ENCODE assay signal across 34 mouse cellular contexts in the genomic region with DNA sequence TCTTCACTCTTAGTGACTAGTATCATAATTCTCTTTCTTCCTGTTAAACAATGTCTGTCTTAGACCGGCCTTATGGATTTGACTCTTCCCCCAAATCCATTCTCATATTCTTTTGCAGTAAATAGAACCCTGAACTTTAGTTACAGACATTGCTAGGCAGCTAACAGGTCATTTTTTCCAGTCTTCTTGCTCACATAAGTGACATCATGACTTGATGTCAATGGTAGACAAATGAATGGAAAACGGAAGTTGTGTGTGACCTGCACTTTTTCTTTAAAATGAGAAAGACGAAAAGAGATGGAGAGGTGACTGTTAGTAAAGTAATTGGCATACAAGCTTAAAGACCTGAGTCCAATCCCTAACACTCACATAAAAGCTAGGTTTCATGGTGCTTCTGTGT.
"Had no signal": no experiment of that assay in that cellular context is flagged by ENCODE, and none has a peak within 500 bp of the region (broad histone marks: within the 10 kb centered on the region; RNA-seq: fewer than 3 reads in every experiment).

No protein-coding gene starts in this region.

- H3K36me3 ChIP-seq: heart, embryonic 12.5 days; heart, embryonic 13.5 days; heart, embryonic 15.5 days; hindbrain, embryonic 10.5 days; hindbrain, embryonic 12.5 days; hindbrain, embryonic 13.5 days; hindbrain, embryonic 15.5 days; intestine, embryonic 15.5 days; kidney, embryonic 15.5 days had no signal

- H3K9ac ChIP-seq: heart, embryonic 12.5 days; heart, embryonic 13.5 days; heart, embryonic 15.5 days; hindbrain, embryonic 12.5 days; hindbrain, embryonic 13.5 days; hindbrain, embryonic 14.5 days; hindbrain, embryonic 15.5 days; intestine, embryonic 15.5 days; kidney, embryonic 15.5 days had no signal

- H3K4me1 ChIP-seq: heart, embryonic 12.5 days; heart, embryonic 15.5 days; hindbrain, embryonic 12.5 days; intestine, embryonic 15.5 days; kidney, embryonic 15.5 days had no signal

- H3K4me3 ChIP-seq: heart, embryonic 12.5 days; heart, embryonic 13.5 days; heart, embryonic 15.5 days; hindbrain, embryonic 10.5 days; hindbrain, embryonic 12.5 days; hindbrain, embryonic 13.5 days; hindbrain, embryonic 15.5 days; intestine, embryonic 15.5 days; kidney, embryonic 15.5 days; layer of hippocampus, adult 2 months; left cerebral cortex, adult 2 months had no signal

- ATAC-seq: hindbrain, embryonic 16.5 days; hindbrain, postnatal 0 days; intestine, embryonic 15.5 days; intestine, embryonic 16.5 days; intestine, postnatal 0 days had no signal

- H3K27me3 ChIP-seq: heart, embryonic 12.5 days; heart, embryonic 13.5 days; heart, embryonic 15.5 days; hindbrain, embryonic 12.5 days; hindbrain, embryonic 13.5 days; hindbrain, embryonic 15.5 days; intestine, embryonic 15.5 days; kidney, embryonic 15.5 days had no signal

- H3K9me3 ChIP-seq: heart, embryonic 12.5 days; heart, embryonic 13.5 days; heart, embryonic 15.5 days; hindbrain, embryonic 10.5 days; hindbrain, embryonic 12.5 days; hindbrain, embryonic 13.5 days; hindbrain, embryonic 15.5 days; intestine, embryonic 15.5 days; kidney, embryonic 15.5 days had no signal

- H3K4me2 ChIP-seq: heart, embryonic 11.5 days; heart, embryonic 12.5 days; heart, embryonic 13.5 days; heart, embryonic 15.5 days; hindbrain, embryonic 12.5 days; hindbrain, embryonic 13.5 days; hindbrain, embryonic 14.5 days; hindbrain, embryonic 15.5 days; intestine, embryonic 15.5 days; kidney, embryonic 15.5 days had no signal

- H3K27ac ChIP-seq: heart, embryonic 13.5 days; heart, embryonic 15.5 days; hindbrain, embryonic 10.5 days; hindbrain, embryonic 12.5 days; hindbrain, embryonic 13.5 days; hindbrain, embryonic 14.5 days; hindbrain, embryonic 15.5 days; hindbrain, postnatal 0 days; intestine, embryonic 15.5 days; kidney, embryonic 15.5 days; kidney, postnatal 0 days; layer of hippocampus, adult 2 months; left cerebral cortex, adult 2 months had no signal

- DNase-seq: heart, postnatal 10 days; heart, postnatal 14 days; heart, postnatal 36 days; heart, postnatal 4 days; kidney, adult 11 months; kidney, adult 18-20 months; kidney, adult 2 months; kidney, adult 8-10 months; kidney, adult 9 months; kidney, postnatal 10 days; kidney, postnatal 14 days; kidney, postnatal 25 days; kidney, postnatal 36 days; kidney, postnatal 4 days; layer of hippocampus, adult 9-11 months; layer of hippocampus, postnatal 36 days had no signal
